Mouse (Mus musculus): ENCODE measurements around the gene Sgpp2.

DNA sequence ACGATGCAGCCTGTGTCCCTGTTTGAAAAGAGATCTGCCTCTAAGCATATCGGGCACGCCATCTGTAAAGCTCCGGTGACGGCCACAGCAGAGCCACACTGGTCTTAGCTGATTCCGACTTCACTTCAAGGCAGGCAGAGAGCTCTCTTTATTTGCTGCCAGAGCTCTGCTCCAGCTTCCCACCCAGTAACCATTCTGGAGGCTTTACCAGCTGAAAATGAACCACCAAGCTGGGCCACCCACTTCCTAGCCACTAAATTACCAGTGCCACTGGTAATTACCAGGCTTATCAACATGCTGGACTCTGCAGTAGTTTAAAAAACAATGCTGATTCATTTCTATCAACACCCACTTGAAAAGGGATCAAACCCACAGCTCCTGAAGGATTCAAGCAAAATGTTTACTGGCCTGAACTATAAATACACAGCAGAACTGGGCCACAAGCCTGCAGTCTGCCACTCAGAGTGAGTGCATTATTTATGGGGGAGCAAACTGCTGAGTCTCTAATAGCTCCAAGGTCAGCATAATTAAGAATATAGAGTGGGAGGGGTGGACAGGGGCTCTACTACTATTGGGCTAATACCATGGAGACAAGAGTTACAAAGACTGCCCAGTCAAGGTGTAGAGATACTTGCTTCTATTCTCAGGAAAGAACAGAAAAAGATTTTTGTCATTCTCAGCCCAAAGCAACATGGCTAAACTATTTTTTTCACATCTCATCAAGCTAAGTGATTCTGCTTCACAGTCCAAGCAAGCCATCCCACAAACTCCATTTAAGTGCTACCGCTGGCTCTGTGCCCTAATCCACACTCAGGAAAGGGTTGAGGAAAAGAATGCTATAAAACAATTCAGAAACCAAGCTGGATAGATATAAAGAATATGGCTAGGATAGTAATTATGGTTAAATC, 115.9 kb downstream of the Sgpp2 start:
- no peak for TF ChIP-seq CTCF (IDR thresholded peaks at IDR 0.05; ENCODE audit: low read depth)
- TF ChIP-seq EP300 (optimal IDR thresholded peaks at IDR 0.05), result no peak

Data from stomach, postnatal 0 days (tissue).